Mouse (Mus musculus): ENCODE measurements around the gene H2al2a.

The H2al2a gene

GRCm38 (mm10) chr2:17996858-17997257, at the start of gene H2al2a:
Gene H2al2a, minus strand, starts transcription at chr2:17996958.
- in situ Hi-C loops (cut with MboI; ENCODE audit: low pct_unique_long_range_greater_than_20kb in 1 of 2, low sequenced_read_pairs in 2 of 2, unreplicated experiment in 1 of 2): no loop called here

GRCm38 (mm10) chr2:18046186-18046585, 49.4 kb upstream of the H2al2a start:
- in situ Hi-C loops (cut with MboI; ENCODE audit: low pct_unique_long_range_greater_than_20kb in 1 of 2, low sequenced_read_pairs in 2 of 2, unreplicated experiment in 1 of 2): no loop called here

- in situ Hi-C loops (cut with MboI; ENCODE audit: low pct_unique_long_range_greater_than_20kb in 1 of 2, low sequenced_read_pairs in 2 of 2, unreplicated experiment in 1 of 2): no loop called here
These were observed 49.0 kb upstream of the H2al2a start for GRCm38 (mm10) chr2:18045781-18046181.

GRCm38 (mm10) chr2:18045143-18045780, 48.5 kb upstream of the H2al2a start:
- in situ Hi-C loops (cut with MboI; ENCODE audit: low pct_unique_long_range_greater_than_20kb in 1 of 2, low sequenced_read_pairs in 2 of 2, unreplicated experiment in 1 of 2): no loop called here

GRCm38 (mm10) chr2:18041199-18041885, 44.6 kb upstream of the H2al2a start:
- in situ Hi-C loops (cut with MboI; ENCODE audit: low pct_unique_long_range_greater_than_20kb in 1 of 2, low sequenced_read_pairs in 2 of 2, unreplicated experiment in 1 of 2): no loop called here

GRCm38 (mm10) chr2:18040347-18041160, 43.8 kb upstream of the H2al2a start:
- in situ Hi-C loops (cut with MboI; ENCODE audit: low pct_unique_long_range_greater_than_20kb in 1 of 2, low sequenced_read_pairs in 2 of 2, unreplicated experiment in 1 of 2): no loop called here

- in situ Hi-C loops (cut with MboI; ENCODE audit: low pct_unique_long_range_greater_than_20kb in 1 of 2, low sequenced_read_pairs in 2 of 2, unreplicated experiment in 1 of 2): loop anchor here in 1 of 2 experiments (10.0 kb wide), 1 partner anchor 655 kb away; the partner anchor contains the start of gene Spag6
These were observed 43.0 kb upstream of the H2al2a start for GRCm38 (mm10) chr2:18039566-18040290.

GRCm38 (mm10) chr2:18038895-18039371, 42.2 kb upstream of the H2al2a start:
- in situ Hi-C loops (cut with MboI; ENCODE audit: low pct_unique_long_range_greater_than_20kb in 1 of 2, low sequenced_read_pairs in 2 of 2, unreplicated experiment in 1 of 2): loop anchor here in 1 of 2 experiments (10.0 kb wide), 1 partner anchor 656 kb away; the partner anchor contains the start of gene Spag6

GRCm38 (mm10) chr2:18038141-18038752, 41.5 kb upstream of the H2al2a start:
- in situ Hi-C loops (cut with MboI; ENCODE audit: low pct_unique_long_range_greater_than_20kb in 1 of 2, low sequenced_read_pairs in 2 of 2, unreplicated experiment in 1 of 2): loop anchor here in 1 of 2 experiments (10.0 kb wide), 1 partner anchor 657 kb away; the partner anchor contains the start of gene Spag6

- in situ Hi-C loops (cut with MboI; ENCODE audit: low pct_unique_long_range_greater_than_20kb in 1 of 2, low sequenced_read_pairs in 2 of 2, unreplicated experiment in 1 of 2): loop anchor here in 1 of 2 experiments (10.0 kb wide), 1 partner anchor 657 kb away; the partner anchor contains the start of gene Spag6
These were observed 40.7 kb upstream of the H2al2a start, which contains the start of gene A930004D18Rik for GRCm38 (mm10) chr2:18037491-18037890. Gene A930004D18Rik, minus strand, starts transcription at chr2:18037737.

- in situ Hi-C loops (cut with MboI; ENCODE audit: low pct_unique_long_range_greater_than_20kb in 1 of 2, low sequenced_read_pairs in 2 of 2, unreplicated experiment in 1 of 2): loop anchor here in 1 of 2 experiments (10.0 kb wide), 1 partner anchor 660 kb away; the partner anchor contains the start of gene Spag6
These were observed 37.9 kb upstream of the H2al2a start for GRCm38 (mm10) chr2:18034371-18035250.

- in situ Hi-C loops (cut with MboI; ENCODE audit: low pct_unique_long_range_greater_than_20kb in 1 of 2, low sequenced_read_pairs in 2 of 2, unreplicated experiment in 1 of 2): loop anchor here in 1 of 2 experiments (10.0 kb wide), 1 partner anchor 661 kb away; the partner anchor contains the start of gene Spag6
These were observed 36.7 kb upstream of the H2al2a start for GRCm38 (mm10) chr2:18033166-18034108.

GRCm38 (mm10) chr2:18032538-18032895, 35.8 kb upstream of the H2al2a start:
- in situ Hi-C loops (cut with MboI; ENCODE audit: low pct_unique_long_range_greater_than_20kb in 1 of 2, low sequenced_read_pairs in 2 of 2, unreplicated experiment in 1 of 2): loop anchor here in 1 of 2 experiments (10.0 kb wide), 1 partner anchor 662 kb away; the partner anchor contains the start of gene Spag6

- in situ Hi-C loops (cut with MboI; ENCODE audit: low pct_unique_long_range_greater_than_20kb in 1 of 2, low sequenced_read_pairs in 2 of 2, unreplicated experiment in 1 of 2): loop anchor here in 1 of 2 experiments (10.0 kb wide), 1 partner anchor 663 kb away; the partner anchor contains the start of gene Spag6
These were observed 35.2 kb upstream of the H2al2a start for GRCm38 (mm10) chr2:18031831-18032537.

Data from mouse embryonic stem cell (cell line).